Mouse (Mus musculus) c-Kit-positive CD71-positive TER-119-positive erythroid progenitor cells, embryonic 14.5 days (primary cell): Measurements from ENCODE around the gene Klhl2.

Experiments used
- DNase-seq: peaks from one replicate; pipeline ENCODE4 v3.0.0-alpha.2; 2013; ENCODE audit warnings: low spot score

Klhl2 gene

GRCm38 (mm10) chr8:64691591-64692401 is 158.0 kb downstream of the Klhl2 start:
- no peak for DNase-seq

GRCm38 (mm10) chr8:64690845-64691244 is 159.0 kb downstream of the Klhl2 start:
- DNase-seq = no peak

GRCm38 (mm10) chr8:64690306-64690705 is 159.5 kb downstream of the Klhl2 start:
- DNase-seq = no peak
